Mouse (Mus musculus): ENCODE measurements around the gene Gpc4. TPM values are rescaled to one million over a fixed set of nuclear protein-coding genes. Genes with fewer than 3 reads are reported as not detected.

Gpc4 gene
- polyA plus RNA-seq, 1 experiment from 2014 or later: 9.6 TPM

DNA sequence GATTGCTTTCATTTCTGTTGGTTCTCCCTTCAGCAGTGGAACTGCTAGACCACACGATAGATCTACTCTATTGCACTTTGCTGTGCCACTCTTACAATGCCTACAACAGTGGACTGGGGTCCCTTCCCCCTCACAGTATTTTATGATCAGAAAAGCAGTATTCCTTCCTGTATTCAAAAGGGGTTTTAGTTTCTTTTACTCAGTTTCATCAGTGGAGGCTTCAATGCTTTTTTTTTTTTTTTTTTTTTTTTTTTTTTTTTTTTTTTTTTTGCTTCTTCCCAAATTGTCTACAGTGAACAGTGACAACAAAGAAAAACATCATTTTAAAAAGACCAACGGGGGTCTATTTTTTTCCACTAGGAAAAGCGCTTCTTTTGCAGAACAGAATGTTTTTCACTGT is 81.5 kb downstream of the Gpc4 start:
- WGBS: 73% methylated on average over 3 of the region's 3 CpGs
- no peak for ATAC-seq (replicated peaks)

GRCm38 (mm10) chrX:52072410-52072809 is 92.6 kb downstream of the Gpc4 start:
- Histone ChIP-seq H3K9me3 (no peaks in the 10 kb centered on the region), H3K4me1 (no peaks in the 10 kb centered on the region), H3K4me2 (no peak overlapping the region), H3K27ac (no peak overlapping the region), H3K36me3 (replicated peaks) (no peaks in the 10 kb centered on the region), H3K27me3 (replicated peaks) (no peaks in the 10 kb centered on the region), H3K4me3 (no peak overlapping the region), H3K9ac (no peak overlapping the region)
- 88% methylated on average over 2 of the region's 2 CpGs for WGBS
- no peak for ATAC-seq (replicated peaks)

More for the DNA sequence above, 81.5 kb downstream of the Gpc4 start:
- no peaks in the 10 kb centered on the region for H3K27me3 ChIP-seq (replicated peaks)
- no peak overlapping the region for H3K4me3 ChIP-seq
- H3K36me3 ChIP-seq (replicated peaks): no peaks in the 10 kb centered on the region
- no peak overlapping the region for H3K4me2 ChIP-seq
- H3K9ac ChIP-seq: no peak overlapping the region
- H3K27ac ChIP-seq: no peak overlapping the region
- no peaks in the 10 kb centered on the region for H3K4me1 ChIP-seq
- no peaks in the 10 kb centered on the region for H3K9me3 ChIP-seq

GRCm38 (mm10) chrX:52053416-52053815 is 111.6 kb downstream of the Gpc4 start:
- Histone ChIP-seq H3K36me3 (replicated peaks) (no peaks in the 10 kb centered on the region), H3K4me3 (no peak overlapping the region), H3K4me2 (no peak overlapping the region), H3K27ac (no peak overlapping the region), H3K9ac (no peak overlapping the region), H3K27me3 (replicated peaks) (no peaks in the 10 kb centered on the region), H3K9me3 (no peaks in the 10 kb centered on the region), H3K4me1 (no peaks in the 10 kb centered on the region)
- ATAC-seq (replicated peaks): no peak
- 67% methylated on average over 13 of the region's 13 CpGs for WGBS

- no peak overlapping the region for H3K4me2 ChIP-seq
- ATAC-seq (replicated peaks): no peak
- no peak overlapping the region for H3K9ac ChIP-seq
- H3K4me1 ChIP-seq: no peaks in the 10 kb centered on the region
- H3K27me3 ChIP-seq (replicated peaks): no peaks in the 10 kb centered on the region
- H3K27ac ChIP-seq: no peak overlapping the region
- WGBS: 54% methylated on average over 5 of the region's 5 CpGs
- H3K4me3 ChIP-seq: no peak overlapping the region
- no peaks in the 10 kb centered on the region for H3K9me3 ChIP-seq
- no peaks in the 10 kb centered on the region for H3K36me3 ChIP-seq (replicated peaks)
These were observed 113.0 kb downstream of the Gpc4 start for GRCm38 (mm10) chrX:52052011-52052410.

DNA sequence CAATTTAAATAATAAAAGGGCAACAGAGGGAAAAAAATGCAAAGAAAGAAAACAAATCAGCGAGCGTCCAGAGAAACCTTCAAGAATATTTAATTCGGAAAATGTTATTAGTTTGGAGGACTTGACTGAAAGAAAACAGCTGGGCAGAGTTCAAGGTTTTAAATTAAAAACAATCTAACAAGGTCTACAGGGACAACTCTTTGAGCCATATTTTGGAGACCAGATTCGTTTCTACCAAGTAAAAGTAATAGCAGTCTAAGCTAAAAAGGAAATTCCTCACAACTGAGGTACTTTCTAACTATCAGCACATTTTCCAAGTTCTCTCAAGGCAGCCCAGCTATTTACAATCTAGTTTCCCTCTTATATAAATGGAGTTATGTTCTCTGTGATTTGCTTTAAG is 114.1 kb downstream of the Gpc4 start:
- no peaks in the 10 kb centered on the region for H3K9me3 ChIP-seq

DNA sequence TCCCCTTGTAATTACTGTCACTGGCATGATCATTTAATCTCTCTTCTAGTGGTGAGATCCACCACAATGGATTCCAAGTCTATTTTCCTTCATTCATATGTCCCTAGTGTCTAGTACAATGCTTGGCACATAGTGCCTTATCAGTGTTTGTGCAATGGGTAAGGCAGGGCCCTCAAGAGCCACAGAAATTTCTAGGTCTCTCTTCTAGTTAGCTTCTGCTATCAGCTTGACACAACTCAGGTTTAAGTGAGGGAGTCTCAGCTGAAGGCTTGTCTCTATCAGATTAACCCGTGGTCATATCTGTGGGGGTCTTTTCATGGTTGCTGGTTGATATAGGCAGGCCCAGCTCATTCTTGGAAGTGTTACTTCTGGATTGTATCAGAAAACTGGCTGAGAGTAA is 125.2 kb downstream of the Gpc4 start:
- no peak overlapping the region for H3K4me3 ChIP-seq
- no peak overlapping the region for H3K4me2 ChIP-seq
- no peak overlapping the region for H3K9ac ChIP-seq
- ATAC-seq (replicated peaks): no peak
- no peak overlapping the region for H3K27ac ChIP-seq
- no peaks in the 10 kb centered on the region for H3K27me3 ChIP-seq (replicated peaks)
- H3K4me1 ChIP-seq: no peaks in the 10 kb centered on the region
- no peaks in the 10 kb centered on the region for H3K36me3 ChIP-seq (replicated peaks)
- 78% methylated on average over 1 of the region's 1 CpGs for WGBS
- no peaks in the 10 kb centered on the region for H3K9me3 ChIP-seq

More for the DNA sequence above, 114.1 kb downstream of the Gpc4 start:
- Histone ChIP-seq H3K9ac (no peak overlapping the region), H3K4me3 (no peak overlapping the region), H3K27me3 (replicated peaks) (no peaks in the 10 kb centered on the region), H3K36me3 (replicated peaks) (no peaks in the 10 kb centered on the region), H3K27ac (no peak overlapping the region), H3K4me2 (no peak overlapping the region), H3K4me1 (no peaks in the 10 kb centered on the region)
- ATAC-seq (replicated peaks): no peak
- 69% methylated on average over 4 of the region's 4 CpGs for WGBS

DNA sequence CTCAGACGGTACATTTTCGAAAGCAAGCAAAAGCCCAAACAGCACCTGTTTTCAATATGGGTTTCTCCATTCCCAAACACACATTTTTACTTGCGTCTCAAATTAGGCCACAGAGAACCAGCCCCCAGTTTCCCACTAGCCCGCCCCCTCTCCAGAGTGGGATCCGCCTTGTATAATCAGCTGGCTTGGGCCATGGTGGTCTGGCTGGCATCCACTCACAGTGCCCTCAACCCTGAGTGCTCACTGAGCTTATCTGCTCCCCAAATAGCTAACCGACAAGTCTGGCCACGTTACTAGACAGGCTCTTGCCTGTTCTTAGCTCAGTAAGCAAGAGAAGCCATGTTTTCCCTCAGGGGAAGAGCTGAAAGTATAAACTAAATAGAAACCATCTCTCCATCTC is 134.9 kb downstream of the Gpc4 start:
- Histone ChIP-seq H3K9ac (no peak overlapping the region), H3K4me3 (no peak overlapping the region), H3K9me3 (no peaks in the 10 kb centered on the region), H3K27ac (no peak overlapping the region), H3K4me1 (no peaks in the 10 kb centered on the region), H3K27me3 (replicated peaks) (no peaks in the 10 kb centered on the region), H3K4me2 (no peak overlapping the region), H3K36me3 (replicated peaks) (no peaks in the 10 kb centered on the region)
- no peak for ATAC-seq (replicated peaks)
- WGBS: 80% methylated on average over 7 of the region's 7 CpGs

- no peak for ATAC-seq (replicated peaks)
- H3K27me3 ChIP-seq (replicated peaks): no peaks in the 10 kb centered on the region
- 55% methylated on average over 9 of the region's 9 CpGs for WGBS
These were observed 147.4 kb downstream of the Gpc4 start for GRCm38 (mm10) chrX:52017660-52018059.

More at GRCm38 (mm10) chrX:52017660-52018059, 147.4 kb downstream of the Gpc4 start:
- Histone ChIP-seq H3K36me3 (replicated peaks) (no peaks in the 10 kb centered on the region), H3K9ac (no peak overlapping the region), H3K9me3 (no peaks in the 10 kb centered on the region), H3K27ac (no peak overlapping the region), H3K4me1 (no peaks in the 10 kb centered on the region), H3K4me2 (no peak overlapping the region), H3K4me3 (no peak overlapping the region)

Other genes starting within 250 kb of the Gpc4 start
- not detected in 2 replicates for gene 1700080O16Rik, start 192.5 kb downstream of the Gpc4 start, polyA plus RNA-seq (2015; fragmentation: Nextera tagmentation; extraction: Ambion mirVana)